Mouse (Mus musculus) MEL (cell line): ENCODE results near the gene Prl7d1. TPM values are rescaled to one million over a fixed set of nuclear protein-coding genes. Genes with fewer than 3 reads are reported as not detected.

Experiments
- DNase-seq: peaks from one replicate; pipeline ENCODE4 v3.0.0; 2011; ENCODE audit warnings: low read depth, low spot score
- H3K27ac ChIP-seq: 2 replicates; pipeline ENCODE4 v1.5.1; 2012; ENCODE audit warnings: low read depth, mild to moderate bottlenecking, control low read depth, low read length, moderate library complexity; ENCODE audit not compliant: control insufficient read depth
- H3K27me3 ChIP-seq, 2 experiments: fragments of 150-350 bp in 1 of 2; sonication (generic) in 1 of 2; 2 replicates each; pipeline ENCODE4 v1.6.1; 2012; ENCODE audit warnings: low read length in 2 of 2, mild to moderate bottlenecking in 2 of 2, improper control_type of control experiment in 1 of 2, moderate library complexity in 1 of 2; ENCODE audit not compliant: insufficient read depth in 2 of 2, control insufficient read depth in 1 of 2
- H3K36me3 ChIP-seq, 2 experiments: 2 replicates each; pipeline ENCODE4 v1.6.1; 2012 to 2014; ENCODE audit warnings: low read length in 2 of 2, improper control_type of control experiment in 1 of 2, inconsistent platforms in 1 of 2, mild to moderate bottlenecking in 1 of 2; ENCODE audit not compliant: insufficient read depth in 2 of 2, control insufficient read depth in 1 of 2
- H3K4me1 ChIP-seq, 2 experiments: fragments of 150-350 bp in 1 of 2; sonication (generic) in 1 of 2; 2 replicates each; pipeline ENCODE4 v1.6.1; 2012; ENCODE audit warnings: low read length in 2 of 2, improper control_type of control experiment in 1 of 2, mild to moderate bottlenecking in 1 of 2; ENCODE audit not compliant: insufficient read depth in 2 of 2, control insufficient read depth in 1 of 2
- H3K4me3 ChIP-seq, 2 experiments: fragments of 150-350 bp in 1 of 2; sonication (generic) in 1 of 2; 2 replicates each; pipeline ENCODE4 v1.5.1; 2012; ENCODE audit warnings: low read depth in 2 of 2, low read length in 2 of 2, mild to moderate bottlenecking in 2 of 2, moderate library complexity in 2 of 2, control low read depth in 1 of 2, improper control_type of control experiment in 1 of 2; ENCODE audit not compliant: control insufficient read depth in 1 of 2, insufficient read depth in 1 of 2
- H3K79me2 ChIP-seq: 2 replicates; pipeline ENCODE4 v1.6.1; 2012; ENCODE audit warnings: mild to moderate bottlenecking, low read length, moderate library complexity; ENCODE audit not compliant: control insufficient read depth, poor library complexity, insufficient read depth
- H3K9ac ChIP-seq: 2 replicates; pipeline ENCODE4 v1.6.1; 2012; ENCODE audit warnings: low read depth, mild to moderate bottlenecking, control low read depth, low read length, moderate library complexity; ENCODE audit not compliant: control insufficient read depth, poor library complexity, severe bottlenecking
- H3K9me3 ChIP-seq: fragments of 150-350 bp; sonication (generic); replicated peaks from 2 replicates; pipeline ENCODE4 v1.6.1; 2012; ENCODE audit warnings: mild to moderate bottlenecking, low read length, improper control_type of control experiment, moderate library complexity; ENCODE audit not compliant: insufficient read depth
- BHLHE40 ChIP-seq: IDR thresholded peaks from 2 replicates; pipeline ENCODE4 v1.6.1; 2012; ENCODE audit warnings: low read depth, mild to moderate bottlenecking, inconsistent platforms, low read length, improper control_type of control experiment, borderline replicate concordance
- CHD1 ChIP-seq: IDR thresholded peaks from 2 replicates; pipeline ENCODE4 v1.6.1; 2012; ENCODE audit warnings: low read depth, mild to moderate bottlenecking, inconsistent platforms, low read length, improper control_type of control experiment
- CHD2 ChIP-seq: IDR thresholded peaks from 2 replicates; pipeline ENCODE4 v1.6.1; 2011; ENCODE audit warnings: low read length, improper control_type of control experiment
- CTCF ChIP-seq, 3 experiments: IDR thresholded peaks in 2 of 3; conservative IDR thresholded peaks in 1 of 3; 2 replicates each; pipeline ENCODE4 v1.5.1; 2011 to 2012; ENCODE audit warnings: low read length in 3 of 3, low read depth in 2 of 3, mild to moderate bottlenecking in 2 of 3, improper control_type of control experiment in 1 of 3, inconsistent platforms in 1 of 3, mixed read lengths in 1 of 3, moderate library complexity in 1 of 3; ENCODE audit not compliant: control insufficient read depth in 1 of 3, insufficient read depth in 1 of 3, poor library complexity in 1 of 3, severe bottlenecking in 1 of 3
- E2F4 ChIP-seq: IDR thresholded peaks from 2 replicates; pipeline ENCODE4 v1.6.1; 2011; ENCODE audit warnings: low read depth, low read length, improper control_type of control experiment, borderline replicate concordance
- ELF1 ChIP-seq: IDR thresholded peaks from 2 replicates; pipeline ENCODE4 v1.6.1; 2014; ENCODE audit warnings: low read depth, mild to moderate bottlenecking, inconsistent platforms, low read length, improper control_type of control experiment, moderate library complexity
- EP300 ChIP-seq, 2 experiments: IDR thresholded peaks; 2 replicates each; pipeline ENCODE4 v1.6.1; 2011; ENCODE audit warnings: improper control_type of control experiment in 2 of 2, low read length in 2 of 2, low read depth in 1 of 2, mild to moderate bottlenecking in 1 of 2
- ETS1 ChIP-seq: IDR thresholded peaks from 2 replicates; pipeline ENCODE4 v1.6.1; 2012; ENCODE audit warnings: low read depth, mild to moderate bottlenecking, inconsistent platforms, low read length, improper control_type of control experiment, moderate library complexity
- GATA1 ChIP-seq: IDR thresholded peaks from 2 replicates; pipeline ENCODE4 v1.6.1; 2011; ENCODE audit warnings: low read depth, low read length, improper control_type of control experiment
- KAT2A ChIP-seq: conservative IDR thresholded peaks from 2 replicates; pipeline ENCODE4 v1.6.1; 2012; ENCODE audit warnings: low read depth, low read length, improper control_type of control experiment, inconsistent platforms
- MAFK ChIP-seq: IDR thresholded peaks from 2 replicates; pipeline ENCODE4 v1.6.1; 2011; ENCODE audit warnings: low read depth, mild to moderate bottlenecking, low read length, improper control_type of control experiment, borderline replicate concordance
- MAX ChIP-seq: IDR thresholded peaks from 2 replicates; pipeline ENCODE4 v1.6.1; 2011; ENCODE audit warnings: low read length, improper control_type of control experiment
- MAZ ChIP-seq: IDR thresholded peaks from 2 replicates; pipeline ENCODE4 v1.6.1; 2012; ENCODE audit warnings: low read depth, mild to moderate bottlenecking, inconsistent platforms, low read length, improper control_type of control experiment
- MXI1 ChIP-seq: IDR thresholded peaks from 2 replicates; pipeline ENCODE4 v1.6.1; 2011; ENCODE audit warnings: mild to moderate bottlenecking, low read depth, low read length, improper control_type of control experiment
- MYB ChIP-seq: IDR thresholded peaks from 2 replicates; pipeline ENCODE4 v1.6.1; 2011; ENCODE audit warnings: mild to moderate bottlenecking, low read depth, low read length, improper control_type of control experiment
- MYC ChIP-seq: IDR thresholded peaks from 2 replicates; pipeline ENCODE4 v1.6.1; 2011; ENCODE audit warnings: low read depth, mild to moderate bottlenecking, low read length, improper control_type of control experiment, moderate library complexity
- NELFE ChIP-seq: IDR thresholded peaks from 2 replicates; pipeline ENCODE4 v1.6.1; 2011; ENCODE audit warnings: low read depth, low read length, improper control_type of control experiment
- POLR2AphosphoS2 ChIP-seq: IDR thresholded peaks from 2 replicates; pipeline ENCODE4 v1.6.1; 2011; ENCODE audit warnings: low read length, improper control_type of control experiment
- POLR2AphosphoS5 ChIP-seq: IDR thresholded peaks from 2 replicates; pipeline ENCODE4 v1.6.1; 2012; ENCODE audit warnings: low read depth, borderline replicate concordance, mild to moderate bottlenecking, inconsistent platforms, low read length, moderate library complexity, mixed read lengths
- RCOR1 ChIP-seq: IDR thresholded peaks from 2 replicates; pipeline ENCODE4 v1.6.1; 2012; ENCODE audit warnings: low read depth, mild to moderate bottlenecking, inconsistent platforms, low read length, improper control_type of control experiment
- SMC3 ChIP-seq: IDR thresholded peaks from 2 replicates; pipeline ENCODE4 v1.6.1; 2011; ENCODE audit warnings: low read depth, low read length, improper control_type of control experiment
- TAL1 ChIP-seq: IDR thresholded peaks from 2 replicates; pipeline ENCODE4 v1.6.1; 2012; ENCODE audit warnings: mild to moderate bottlenecking, inconsistent platforms, low read length, moderate library complexity, mixed read lengths
- TBP ChIP-seq: IDR thresholded peaks from 2 replicates; pipeline ENCODE4 v1.8.0; 2011; ENCODE audit warnings: low read depth, low read length, improper control_type of control experiment
- TCF12 ChIP-seq: IDR thresholded peaks from 2 replicates; pipeline ENCODE4 v1.6.1; 2014; ENCODE audit warnings: low read depth, mild to moderate bottlenecking, inconsistent platforms, low read length, improper control_type of control experiment, moderate library complexity
- UBTF ChIP-seq: IDR thresholded peaks from 2 replicates; pipeline ENCODE4 v1.6.1; 2012; ENCODE audit warnings: low read depth, mild to moderate bottlenecking, inconsistent platforms, low read length, improper control_type of control experiment, moderate library complexity, borderline replicate concordance; ENCODE audit not compliant: insufficient read depth
- USF1 ChIP-seq: IDR thresholded peaks from 2 replicates; pipeline ENCODE4 v1.6.1; 2014; ENCODE audit warnings: low read depth, mild to moderate bottlenecking, inconsistent platforms, low read length, improper control_type of control experiment, moderate library complexity
- USF2 ChIP-seq, 2 experiments: IDR thresholded peaks; 2 replicates each; pipeline ENCODE4 v1.6.1; 2011 to 2012; ENCODE audit warnings: improper control_type of control experiment in 2 of 2, low read length in 2 of 2, borderline replicate concordance in 1 of 2, inconsistent platforms in 1 of 2, low read depth in 1 of 2, mild to moderate bottlenecking in 1 of 2; ENCODE audit not compliant: insufficient read depth in 1 of 2
- ZC3H11A ChIP-seq: IDR thresholded peaks from 2 replicates; pipeline ENCODE4 v1.6.1; 2012; ENCODE audit warnings: low read depth, mild to moderate bottlenecking, inconsistent platforms, low read length, improper control_type of control experiment
- ZKSCAN1 ChIP-seq: IDR thresholded peaks from 2 replicates; pipeline ENCODE4 v1.6.1; 2012; ENCODE audit warnings: low read depth, mild to moderate bottlenecking, inconsistent platforms, low read length, improper control_type of control experiment, moderate library complexity
- ZMIZ1 ChIP-seq: IDR thresholded peaks from 2 replicates; pipeline ENCODE4 v1.6.1; 2012; ENCODE audit warnings: low read depth, mild to moderate bottlenecking, inconsistent platforms, low read length, improper control_type of control experiment, moderate library complexity
- ZNF384 ChIP-seq: IDR thresholded peaks from 2 replicates; pipeline ENCODE4 v1.6.1; 2012; ENCODE audit warnings: low read depth, mild to moderate bottlenecking, inconsistent platforms, low read length, improper control_type of control experiment
- polyA plus RNA-seq, 2 experiments: library from polyadenylated mRNA; stranded (reverse) in 1 of 2; unstranded in 1 of 2; fragments of >175 nt in 1 of 2; fragments of >200 nt in 1 of 2; gene quantifications; 2 replicates each; pipeline versions ENCODE4 v1.2.1 to v1.2.4; 2012; ENCODE audit warnings: low replicate concordance in 2 of 2, low read depth in 1 of 2; ENCODE audit not compliant: insufficient read length in 2 of 2, insufficient read depth in 1 of 2, missing spikeins in 1 of 2
- total RNA-seq: library from RNA; depleted of rRNA; stranded (reverse); fragments of 300-350 nt; gene quantifications from 2 replicates; pipeline ENCODE4 v1.2.3, GENCODE M21; 2012; rRNA removed

Gene Prl7d1
- not detected in 2 replicates for total RNA-seq
- not detected for polyA plus RNA-seq

GRCm38 (mm10) chr13:27716636-27717035, at the start of gene Prl7d1:
Prl7d1 (minus strand) TSS chr13:27716736.
- Histone ChIP-seq H3K36me3 (no peaks in the 10 kb centered on the region), H3K9me3 (no peaks in the 10 kb centered on the region), H3K79me2 (no peaks in the 10 kb centered on the region), H3K27ac (no peak within 1 kb of the TSS), H3K9ac (no peak within 1 kb of the TSS), H3K4me1 (no peaks in the 10 kb centered on the region)
- TF ChIP-seq MYB (no peak), MAFK (no peak), ZMIZ1 (no peak), POLR2AphosphoS2 (no peak), ZKSCAN1 (no peak), ELF1 (no peak), MXI1 (no peak), TBP (no peak), ZC3H11A (no peak), MAZ (no peak), EP300 (IDR thresholded peaks at IDR 0.05; ENCODE audit: low read depth in 1 of 2, low read length in 2 of 2) (no peak), UBTF (no peak), SMC3 (no peak), MYC (no peak), CHD2 (no peak), ETS1 (no peak), BHLHE40 (no peak), CTCF (IDR thresholded peaks at IDR 0.05 in 2 of 3, conservative IDR thresholded peaks at IDR 0.05 in 1 of 3; ENCODE audit: control insufficient read depth in 1 of 3, insufficient read depth in 1 of 3, low read depth in 2 of 3, low read length in 3 of 3, poor library complexity in 1 of 3, severe bottlenecking in 1 of 3) (no peak), GATA1 (no peak), KAT2A (no peak)
- TF ChIP-seq, all 39 proteins: peak for 0
- Histone ChIP-seq H3K4me3 (no peak within 1 kb of the TSS), H3K27me3 (no peaks in the 10 kb centered on the region)
- DNase-seq: no peak

GRCm38 (mm10) chr13:27734512-27735186, 18.1 kb upstream of the Prl7d1 start:
- Histone ChIP-seq H3K79me2 (no peaks in the 10 kb centered on the region), H3K36me3 (no peaks in the 10 kb centered on the region), H3K9me3 (no peaks in the 10 kb centered on the region), H3K4me1 (no peaks in the 10 kb centered on the region), H3K4me3 (no peak overlapping the region), H3K9ac (no peak overlapping the region), H3K27ac (no peak overlapping the region), H3K27me3 (no peaks in the 10 kb centered on the region)
- DNase-seq: peak; percentile 1
- TF ChIP-seq BHLHE40 (no peak), TAL1 (no peak), CHD1 (no peak), ZC3H11A (no peak), POLR2AphosphoS2 (no peak), NELFE (no peak), RCOR1 (no peak), USF2 (IDR thresholded peaks at IDR 0.05; ENCODE audit: borderline replicate concordance in 1 of 2, insufficient read depth in 1 of 2, low read depth in 1 of 2, low read length in 2 of 2) (no peak), USF1 (no peak), POLR2AphosphoS5 (no peak), ELF1 (no peak), SMC3 (no peak), KAT2A (no peak), ZMIZ1 (no peak), ZNF384 (no peak), MAX (no peak), E2F4 (no peak), TCF12 (no peak)
